ENCODE assay signal across 11 mouse cellular contexts in the genomic region with DNA sequence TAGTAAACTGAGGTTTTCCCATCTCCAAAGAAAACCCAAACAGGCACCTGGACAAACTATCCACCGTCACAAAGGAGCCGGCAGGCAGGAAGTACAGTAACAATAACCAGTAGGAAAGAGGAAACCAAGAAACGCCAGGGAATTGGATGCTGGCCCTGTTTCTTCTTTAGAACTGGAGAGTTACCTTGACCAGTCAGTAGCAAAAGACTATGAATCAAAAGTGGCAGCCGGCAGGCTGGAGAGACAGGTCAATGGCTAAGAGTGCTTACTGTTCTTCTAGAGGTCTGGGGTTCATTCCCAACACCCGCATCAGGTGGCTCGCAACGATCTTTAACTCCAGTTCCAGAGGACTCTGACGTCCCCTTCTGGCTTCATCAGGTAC.
DNase-seq lines count a peak whose midpoint lies in the region; ATAC-seq and TF ChIP-seq lines count a peak whose summit lies in the region.
"Had no signal": no experiment of that assay in that cellular context is flagged by ENCODE, and none has a peak within 500 bp of the region (broad histone marks: within the 10 kb centered on the region; RNA-seq: fewer than 3 reads in every experiment).

No protein-coding gene starts in this region.

- no peak for ATAC-seq in heart, embryonic 11.5 days (replicated peaks; ENCODE audit: insufficient number of reproducible peaks, low FRiP score, low TSS enrichment)
- no peak for ATAC-seq in activated CD4-positive, CD25-positive, alpha-beta regulatory T cell, adult 4 months

- no peak for DNase-seq in heart, postnatal 4 days
- DNase-seq in layer of hippocampus, adult 2 months (ENCODE audit: low spot score in 2 of 2), result no peak
- DNase-seq in layer of hippocampus, adult 8-10 months (ENCODE audit: low spot score in 2 of 2), result no peak
- peak; percentile 64 to 67 for DNase-seq in adrenal gland, postnatal 36 days
- DNase-seq in kidney, postnatal 14 days, result peak; percentile 63
- no peak for DNase-seq in embryo, embryonic 11 days
- DNase-seq: liver, embryonic 13.5 days; thymus, postnatal 14 days had no signal

- no peak overlapping the region for H3K9ac ChIP-seq in heart, embryonic 11.5 days (ENCODE audit: low read depth, low read length)
- H3K9ac ChIP-seq: liver, embryonic 13.5 days; midbrain, embryonic 12.5 days had no signal

- H3K4me2 ChIP-seq in heart, embryonic 11.5 days, result no peak overlapping the region
- H3K4me2 ChIP-seq: liver, embryonic 13.5 days; midbrain, embryonic 12.5 days had no signal

- no peaks in the 10 kb centered on the region for H3K27me3 ChIP-seq in heart, embryonic 11.5 days (ENCODE audit: control insufficient read depth, insufficient read depth, low read length)
- H3K27me3 ChIP-seq: liver, embryonic 13.5 days; midbrain, embryonic 12.5 days had no signal

- WGBS in heart, embryonic 11.5 days (ENCODE audit: insufficient replicate concordance), result 64% methylated on average over 8 of the region's 8 CpGs

- H3K36me3 ChIP-seq in heart, embryonic 11.5 days (ENCODE audit: control insufficient read depth, insufficient read depth, low read length), result no peaks in the 10 kb centered on the region
- H3K36me3 ChIP-seq: liver, embryonic 13.5 days; midbrain, embryonic 12.5 days had no signal

- peak overlapping the region; percentile 32; the same call in 1 of the 2 replicates for H3K27ac ChIP-seq in heart, embryonic 11.5 days (ENCODE audit: low read depth, low read length)
- H3K27ac ChIP-seq in layer of hippocampus, adult 2 months, result peak overlapping the region; percentile 63; the same call in 1 of the 2 replicates
- H3K27ac ChIP-seq: liver, embryonic 13.5 days had no signal

- peaks cover 12% of the 10 kb centered on the region for H3K4me1 ChIP-seq in heart, embryonic 11.5 days (ENCODE audit: control insufficient read depth, insufficient read depth, low read length)

- H3K9me3 ChIP-seq in heart, embryonic 11.5 days (replicated peaks; ENCODE audit: control insufficient read depth, low read length), result no peaks in the 10 kb centered on the region
- H3K9me3 ChIP-seq: liver, embryonic 13.5 days; midbrain, embryonic 12.5 days had no signal

- H3K4me3 ChIP-seq in heart, embryonic 11.5 days (ENCODE audit: low read depth, low read length), result no peak overlapping the region
- no peak overlapping the region for H3K4me3 ChIP-seq in layer of hippocampus, adult 2 months
- H3K4me3 ChIP-seq: liver, embryonic 13.5 days; midbrain, embryonic 12.5 days had no signal

- TF ChIP-seq CTCF in layer of hippocampus, adult 2 months (conservative IDR thresholded peaks at IDR 0.05), result no peak

Comparison
In these comparisons a context has a peak if more than half of its experiments do, and no peak if none do; other contexts are left out.
1. DNase-seq: peak in adrenal gland, postnatal 36 days (2 of 2) and kidney, postnatal 14 days (single experiment); none in heart, postnatal 4 days (single experiment), layer of hippocampus, adult 2 months (0 of 2), layer of hippocampus, adult 8-10 months (0 of 2) and embryo, embryonic 11 days (single experiment).